Mouse (Mus musculus) liver, postnatal 0 days (tissue): ENCODE data around the gene Hist2h4.

Experiments
- CTCF ChIP-seq: sonication (generic); IDR thresholded peaks from 2 replicates; pipeline ENCODE4 v1.5.1; 2016; ENCODE audit warnings: antibody characterized with exemption, low read depth
- EP300 ChIP-seq: IDR thresholded peaks from 2 replicates; pipeline ENCODE4 v1.6.1; 2016; ENCODE audit warnings: antibody characterized with exemption, low read depth, mild to moderate bottlenecking

DNA sequence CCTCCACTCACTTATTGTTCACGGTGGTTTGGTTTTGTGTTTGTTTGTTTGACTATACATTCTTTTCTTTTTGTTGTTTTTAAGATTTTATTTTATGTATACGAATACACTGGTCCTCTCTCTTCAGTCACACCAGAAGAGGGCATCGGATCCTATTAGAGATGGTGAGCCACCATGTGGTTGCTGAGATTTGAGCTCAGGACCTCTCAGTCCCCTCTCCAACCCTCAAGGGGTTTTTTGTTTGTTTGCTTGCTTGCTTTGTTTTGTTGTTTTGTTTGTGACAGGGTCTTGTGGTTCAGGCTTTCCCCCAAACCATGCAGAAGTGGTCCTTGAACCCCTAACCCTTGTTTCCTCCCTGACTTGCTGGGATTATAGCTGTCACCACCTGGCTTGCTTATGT lies 1.5 kb downstream of the Hist2h4 start:
- TF ChIP-seq EP300 (no peak), CTCF (no peak)
